Mouse (Mus musculus) heart, embryonic 13.5 days (tissue): ENCODE data around the gene Mxra7. TPM values are rescaled to one million over a fixed set of nuclear protein-coding genes. Genes with fewer than 3 reads are reported as not detected.

Experiments
- ATAC-seq: fragments of 200-750 bp; cut with Nextera tagmentation; 2 replicates; pipeline ENCODE4 v1.8.0; 2017; ENCODE audit warnings: moderate TSS enrichment; ENCODE audit not compliant: insufficient number of reproducible peaks, low FRiP score, low TSS enrichment; ENCODE audit errors: extremely low read depth
- H3K27ac ChIP-seq: fragments of 300-500 bp; sonication (generic); replicated peaks from 2 replicates; pipeline ENCODE4 v1.5.1; 2015; ENCODE audit warnings: moderate library complexity, mild to moderate bottlenecking, inconsistent platforms
- H3K27me3 ChIP-seq: fragments of 300-500 bp; sonication (generic); replicated peaks from 2 replicates; pipeline ENCODE4 v1.6.1; 2015; ENCODE audit warnings: mild to moderate bottlenecking, inconsistent platforms
- H3K36me3 ChIP-seq: fragments of 300-500 bp; sonication (generic); 2 replicates; pipeline ENCODE4 v1.6.1; 2015; ENCODE audit warnings: mild to moderate bottlenecking, inconsistent platforms
- H3K4me1 ChIP-seq: fragments of 300-500 bp; sonication (generic); 2 replicates; pipeline ENCODE4 v1.6.1; 2015; ENCODE audit warnings: inconsistent platforms
- H3K4me2 ChIP-seq: fragments of 300-500 bp; sonication (generic); 2 replicates; pipeline ENCODE4 v1.6.1; 2015; ENCODE audit warnings: inconsistent platforms, mild to moderate bottlenecking, moderate library complexity
- H3K4me3 ChIP-seq: fragments of 300-500 bp; sonication (generic); 2 replicates; pipeline ENCODE4 v1.5.1; 2015; ENCODE audit warnings: moderate library complexity, mild to moderate bottlenecking, inconsistent platforms
- H3K9ac ChIP-seq: fragments of 300-500 bp; sonication (generic); 2 replicates; pipeline ENCODE4 v1.6.1; 2015; ENCODE audit warnings: inconsistent platforms, mild to moderate bottlenecking, moderate library complexity
- H3K9me3 ChIP-seq: fragments of 300-500 bp; sonication (generic); 2 replicates; pipeline ENCODE4 v1.6.1; 2016; ENCODE audit warnings: inconsistent platforms
- WGBS: fragments of 180-500 bp; shearing (Covaris S2); methylation state at CpG from one replicate; pipeline ENCODE4 v1.1.7; 2015; ENCODE audit warnings: mixed read lengths; 5-methylcytosine and 5-hydroxymethylcytosine counted together
- polyA plus RNA-seq: library from polyadenylated mRNA; unstranded; fragments of >200 nt; fragmentation: Nextera tagmentation; extraction: Ambion mirVana; gene quantifications from 2 replicates; pipeline ENCODE4 v1.2.1, GENCODE M21; 2015

Gene Mxra7
- 18.4 and 19.3 TPM in 2 replicates for polyA plus RNA-seq

DNA sequence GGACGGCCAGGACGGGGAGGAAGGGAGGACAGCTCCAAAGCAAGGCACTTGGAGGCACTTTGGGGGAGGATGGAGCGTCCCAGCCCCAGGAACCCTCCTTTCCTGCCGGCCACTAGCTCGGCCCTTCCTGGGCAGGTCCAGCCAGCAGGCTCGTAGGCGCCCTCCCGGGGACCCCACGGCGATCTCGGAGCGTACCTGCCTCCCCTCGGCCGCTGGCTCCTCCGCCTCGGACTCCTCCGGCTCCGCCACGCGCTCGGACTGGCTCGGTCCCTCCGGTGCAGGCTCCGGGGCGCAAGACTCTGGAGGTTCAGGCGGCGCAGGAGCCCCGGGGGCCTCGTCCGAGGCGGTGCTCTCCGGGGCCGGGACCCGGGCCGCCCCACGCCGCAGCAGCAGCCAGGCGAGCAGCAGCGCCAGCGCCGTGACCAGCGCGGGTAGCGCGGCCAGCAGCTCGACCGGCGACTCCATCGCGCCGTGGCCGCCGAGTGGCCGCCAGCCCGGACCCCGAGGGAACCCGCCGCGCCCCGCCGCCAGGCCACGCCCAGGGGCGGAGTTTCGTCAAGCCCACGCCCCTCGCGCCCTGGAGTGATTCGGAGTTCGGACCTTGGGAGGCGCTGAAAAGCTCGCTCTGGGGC is at the start of gene Mxra7:
Gene Mxra7 (minus strand): TSS at position 513 of the 632 bp plus-strand sequence.
- under 1% methylated on average over 71 of the region's 71 CpGs for WGBS
- Histone ChIP-seq H3K9ac (peak within 1 kb of the TSS; percentile 94), H3K27ac (peak within 1 kb of the TSS; percentile 83), H3K36me3 (peaks cover 12% of the 10 kb centered on the region), H3K4me3 (peak within 1 kb of the TSS; percentile 83), H3K4me2 (peak within 1 kb of the TSS; percentile 85), H3K9me3 (no peaks in the 10 kb centered on the region), H3K4me1 (peaks cover 49% of the 10 kb centered on the region), H3K27me3 (no peaks in the 10 kb centered on the region)
- ATAC-seq = peak; percentile 53

DNA sequence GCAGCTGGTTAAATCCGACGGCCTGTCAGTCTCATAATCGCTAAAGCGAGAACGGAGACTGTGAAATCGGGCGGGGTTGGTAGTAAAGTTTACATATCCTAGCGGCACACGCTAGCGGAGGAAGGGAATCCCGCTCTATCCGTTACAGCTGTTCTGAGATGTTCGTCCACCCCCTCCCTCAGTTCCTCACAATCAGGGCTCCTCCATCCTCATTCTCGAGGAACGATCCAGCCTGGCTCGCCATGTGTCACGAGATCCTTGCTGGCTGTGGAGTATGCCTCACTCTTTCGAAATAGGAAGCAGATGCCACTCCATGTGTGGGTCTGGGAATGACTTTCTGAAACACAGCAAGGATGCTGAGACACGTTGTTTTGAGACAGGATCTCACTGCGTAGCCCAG is 46.1 kb upstream of the Mxra7 start:
- Histone ChIP-seq H3K9me3 (no peaks in the 10 kb centered on the region), H3K9ac (no peak overlapping the region), H3K4me1 (peaks cover 5% of the 10 kb centered on the region), H3K27ac (no peak overlapping the region), H3K4me2 (no peak overlapping the region), H3K27me3 (no peaks in the 10 kb centered on the region), H3K4me3 (no peak overlapping the region), H3K36me3 (peaks cover 64% of the 10 kb centered on the region)
- ATAC-seq = no peak
- WGBS = 88% methylated on average over 20 of the region's 20 CpGs

GRCm38 (mm10) chr11:116871538-116871937 is 43.7 kb upstream of the Mxra7 start:
- ATAC-seq = no peak
- H3K9me3 ChIP-seq = no peaks in the 10 kb centered on the region
- WGBS = 87% methylated on average over 9 of the region's 9 CpGs
- peaks cover 11% of the 10 kb centered on the region for H3K4me1 ChIP-seq
- peaks cover 87% of the 10 kb centered on the region for H3K36me3 ChIP-seq
- no peak overlapping the region for H3K9ac ChIP-seq
- H3K4me2 ChIP-seq = no peak overlapping the region
- no peak overlapping the region for H3K4me3 ChIP-seq
- H3K27ac ChIP-seq = no peak overlapping the region
- no peaks in the 10 kb centered on the region for H3K27me3 ChIP-seq

DNA sequence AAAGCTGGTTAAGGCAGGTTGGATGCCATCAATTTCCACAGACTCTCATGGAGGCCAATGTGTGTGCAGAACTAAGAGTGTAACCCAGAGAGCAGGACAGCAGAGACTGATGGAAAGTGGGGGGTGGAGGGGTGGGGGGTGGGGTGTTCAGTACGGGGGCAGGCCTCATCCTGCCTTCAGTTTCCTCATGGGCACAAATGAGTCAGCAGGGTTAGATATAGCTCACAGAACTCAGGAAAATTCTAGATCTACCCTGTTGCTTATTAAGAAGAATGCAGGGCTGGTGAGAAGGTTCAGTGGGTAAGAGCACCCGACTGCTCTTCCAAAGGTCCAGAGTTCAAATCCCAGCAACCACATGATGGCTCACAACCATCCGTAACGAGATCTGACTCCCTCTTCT is 41.8 kb upstream of the Mxra7 start:
- no peak for ATAC-seq
- Histone ChIP-seq H3K9ac (no peak overlapping the region), H3K36me3 (peaks cover 91% of the 10 kb centered on the region)

GRCm38 (mm10) chr11:116869223-116869622 is 41.4 kb upstream of the Mxra7 start:
- peaks cover 20% of the 10 kb centered on the region for H3K4me1 ChIP-seq
- H3K4me3 ChIP-seq = no peak overlapping the region
- ATAC-seq = no peak
- H3K27ac ChIP-seq = 0 out of 2 replicates have a peak overlapping the region, but pooled peaks have one; percentile 10
- no peaks in the 10 kb centered on the region for H3K27me3 ChIP-seq
- peak overlapping the region; percentile 14; the same call in 1 of the 2 replicates for H3K9ac ChIP-seq
- H3K9me3 ChIP-seq = no peaks in the 10 kb centered on the region
- no peak overlapping the region for H3K4me2 ChIP-seq
- 60% methylated on average over 8 of the region's 8 CpGs for WGBS
- peaks cover 87% of the 10 kb centered on the region for H3K36me3 ChIP-seq

More for the DNA sequence above, 41.8 kb upstream of the Mxra7 start:
- H3K27ac ChIP-seq = 0 out of 2 replicates have a peak overlapping the region, but pooled peaks have one; percentile 10
- no peaks in the 10 kb centered on the region for H3K27me3 ChIP-seq
- H3K4me2 ChIP-seq = no peak overlapping the region
- H3K4me1 ChIP-seq = peaks cover 16% of the 10 kb centered on the region
- no peak overlapping the region for H3K4me3 ChIP-seq
- H3K9me3 ChIP-seq = no peaks in the 10 kb centered on the region
- WGBS = 61% methylated on average over 4 of the region's 4 CpGs

- ATAC-seq = no peak
- H3K9me3 ChIP-seq = no peaks in the 10 kb centered on the region
- H3K4me1 ChIP-seq = peaks cover 26% of the 10 kb centered on the region
- no peak overlapping the region for H3K4me3 ChIP-seq
- peak overlapping the region; percentile 50 for H3K27ac ChIP-seq
- no peaks in the 10 kb centered on the region for H3K27me3 ChIP-seq
- 52% methylated on average over 3 of the region's 3 CpGs for WGBS
- no peak overlapping the region for H3K4me2 ChIP-seq
- H3K36me3 ChIP-seq = peaks cover 85% of the 10 kb centered on the region
- H3K9ac ChIP-seq = peak overlapping the region; percentile 44; the same call in 1 of the 2 replicates
These were observed 40.3 kb upstream of the Mxra7 start for GRCm38 (mm10) chr11:116868129-116868528.

- ATAC-seq = no peak
- no peaks in the 10 kb centered on the region for H3K27me3 ChIP-seq
- H3K9me3 ChIP-seq = no peaks in the 10 kb centered on the region
- no peak overlapping the region for H3K9ac ChIP-seq
- peaks cover 26% of the 10 kb centered on the region for H3K4me1 ChIP-seq
- H3K4me2 ChIP-seq = no peak overlapping the region
- no peak overlapping the region for H3K4me3 ChIP-seq
- H3K36me3 ChIP-seq = peaks cover 85% of the 10 kb centered on the region
- 74% methylated on average over 12 of the region's 12 CpGs for WGBS
- no peak overlapping the region for H3K27ac ChIP-seq
These were observed 38.2 kb upstream of the Mxra7 start for GRCm38 (mm10) chr11:116865945-116866585.

GRCm38 (mm10) chr11:116864444-116864843 is 36.6 kb upstream of the Mxra7 start:
- 26% methylated on average over 10 of the region's 10 CpGs for WGBS
- no peaks in the 10 kb centered on the region for H3K27me3 ChIP-seq
- H3K9ac ChIP-seq = peak overlapping the region; percentile 30
- no peaks in the 10 kb centered on the region for H3K9me3 ChIP-seq
- H3K27ac ChIP-seq = peak overlapping the region; percentile 80
- no peak overlapping the region for H3K4me2 ChIP-seq
- peaks cover 89% of the 10 kb centered on the region for H3K36me3 ChIP-seq
- no peak for ATAC-seq
- H3K4me1 ChIP-seq = peaks cover 24% of the 10 kb centered on the region
- no peak overlapping the region for H3K4me3 ChIP-seq

DNA sequence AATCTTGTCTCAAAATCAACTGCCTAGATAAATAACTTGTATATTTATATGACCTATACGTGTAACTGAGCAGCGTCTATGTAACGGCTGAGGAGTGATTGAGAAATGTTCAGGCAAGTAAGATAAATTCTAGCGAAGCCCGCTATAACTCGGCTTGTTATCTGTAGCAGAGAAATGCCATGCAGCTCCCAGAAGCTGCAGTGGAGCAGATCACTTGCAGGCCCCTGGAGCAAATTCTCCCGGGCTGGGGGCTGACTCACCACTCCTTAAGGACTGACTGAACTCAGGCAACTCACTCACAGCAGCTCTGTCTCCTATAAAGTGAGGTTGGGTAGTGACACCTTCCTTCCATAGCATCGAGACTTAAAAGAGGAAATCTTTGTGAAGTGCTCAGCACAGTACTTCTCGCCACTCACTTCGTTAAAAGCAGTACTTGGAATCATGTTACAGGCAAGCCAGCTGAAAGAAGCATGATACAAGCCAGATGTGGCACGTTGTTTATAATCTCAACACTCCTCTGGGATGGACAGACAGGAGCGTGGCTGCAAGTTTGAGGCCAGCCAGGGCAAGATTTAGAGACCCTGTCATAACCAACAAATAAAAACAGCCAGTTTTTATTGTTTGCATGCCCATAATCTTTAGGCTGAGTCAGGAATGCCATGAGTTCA is 29.5 kb upstream of the Mxra7 start:
- Histone ChIP-seq H3K36me3 (peaks cover 51% of the 10 kb centered on the region), H3K9ac (0 out of 2 replicates have a peak overlapping the region, but pooled peaks have one; percentile 1), H3K9me3 (no peaks in the 10 kb centered on the region), H3K4me3 (no peak overlapping the region), H3K4me1 (peaks cover 28% of the 10 kb centered on the region), H3K27me3 (no peaks in the 10 kb centered on the region), H3K27ac (peak overlapping the region; percentile 30), H3K4me2 (no peak overlapping the region)
- ATAC-seq = no peak
- 32% methylated on average over 12 of the region's 12 CpGs for WGBS

DNA sequence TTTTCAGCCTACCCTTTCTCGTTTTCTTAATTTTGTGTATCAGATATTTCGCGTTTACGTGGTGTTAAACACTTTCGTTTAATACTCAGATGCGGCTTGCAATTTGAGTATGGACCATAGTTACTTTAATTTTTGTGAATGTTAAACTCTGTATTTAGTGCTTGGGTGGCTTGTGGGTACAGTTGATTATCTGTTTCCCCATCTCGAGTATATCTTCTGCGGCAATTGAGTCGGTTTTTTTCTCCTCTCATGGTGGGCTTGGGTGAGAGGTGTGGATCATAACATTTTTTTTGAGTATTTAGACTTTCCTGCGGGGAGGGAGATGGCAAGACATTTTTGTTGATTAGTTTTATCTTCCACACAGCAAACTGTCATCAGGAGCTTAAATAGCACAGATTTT is 26.4 kb upstream of the Mxra7 start:
- Histone ChIP-seq H3K4me2 (peak overlapping the region; percentile 86), H3K4me1 (peaks cover 47% of the 10 kb centered on the region), H3K9ac (peak overlapping the region; percentile 99), H3K36me3 (peaks cover 47% of the 10 kb centered on the region), H3K27ac (peak overlapping the region; percentile 100), H3K27me3 (no peaks in the 10 kb centered on the region), H3K9me3 (no peaks in the 10 kb centered on the region), H3K4me3 (peak overlapping the region; percentile 99)
- WGBS = 31% methylated on average over 10 of the region's 10 CpGs
- ATAC-seq = no peak

DNA sequence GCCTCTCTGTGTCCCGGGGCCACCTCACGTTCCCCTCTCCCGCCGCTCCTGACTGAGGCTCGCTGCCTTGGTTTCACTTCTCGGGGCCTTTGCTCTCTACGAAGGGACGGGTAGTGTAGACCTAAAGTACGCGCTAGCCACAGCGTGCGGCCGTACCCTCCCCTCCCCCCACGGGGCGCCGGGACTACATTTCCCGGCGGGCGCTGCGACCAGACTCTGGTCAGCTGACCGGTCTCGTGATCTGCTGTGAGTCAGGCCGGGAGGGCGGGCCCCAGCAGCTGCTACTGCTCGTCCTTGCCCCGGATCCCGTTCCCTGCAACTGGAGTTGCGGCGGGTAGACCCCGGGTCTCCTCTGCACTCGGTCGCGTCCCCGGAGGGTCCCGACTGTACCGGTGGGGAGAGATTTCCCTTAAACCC is 25.7 kb upstream of the Mxra7 start:
- Histone ChIP-seq H3K4me2 (peak overlapping the region; percentile 86), H3K36me3 (peaks cover 47% of the 10 kb centered on the region), H3K4me1 (peaks cover 50% of the 10 kb centered on the region), H3K4me3 (peak overlapping the region; percentile 99), H3K27me3 (no peaks in the 10 kb centered on the region), H3K27ac (peak overlapping the region; percentile 100), H3K9ac (peak overlapping the region; percentile 99), H3K9me3 (no peaks in the 10 kb centered on the region)
- ATAC-seq = peak; percentile 84
- under 1% methylated on average over 36 of the region's 36 CpGs for WGBS
